Mouse (Mus musculus): ENCODE measurements around the gene Smarcc1.

DNA sequence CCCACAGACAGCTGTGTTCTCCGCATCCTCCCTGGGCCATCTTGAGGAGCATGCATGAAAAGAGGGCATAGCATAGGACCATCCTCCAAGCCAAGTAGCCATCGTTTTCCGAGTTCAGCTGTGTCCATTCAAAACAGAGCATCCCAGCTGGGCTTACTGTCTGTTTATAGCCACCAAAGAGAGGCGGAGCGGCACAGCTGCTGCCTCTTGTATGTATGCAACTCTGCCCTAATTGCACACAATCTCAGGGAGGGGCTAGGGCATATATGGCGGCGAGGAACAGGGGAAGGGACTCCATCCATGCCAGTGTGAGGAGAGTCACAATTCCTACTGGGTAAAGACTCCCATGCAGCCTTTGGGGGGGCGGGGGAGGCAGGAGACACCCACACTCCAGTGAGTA, 145.7 kb downstream of the Smarcc1 start:
- TF ChIP-seq CTCF (IDR thresholded peaks at IDR 0.05; ENCODE audit: borderline replicate concordance, control insufficient read depth, extremely low read depth, insufficient read depth, low read length, poor library complexity) (no peak), POLR2A (IDR thresholded peaks at IDR 0.05; ENCODE audit: control insufficient read depth, extremely low read depth, insufficient read depth, low read length, poor library complexity) (no peak)

Data from thymus, adult 2 months (tissue).